Mouse (Mus musculus): ENCODE data around the gene Rrp8. TPM values are rescaled to one million over a fixed set of nuclear protein-coding genes. Genes with fewer than 3 reads are reported as not detected.

Rrp8 gene
- polyA plus RNA-seq, 1 experiment from 2014 or later: 32.6 TPM

Other genes starting within 250 kb of the Rrp8 start
- 32.8 and 33.0 TPM in 2 replicates for gene Smpd1, start 183.0 kb downstream of the Rrp8 start, polyA plus RNA-seq (2015; fragmentation: Nextera tagmentation; extraction: Ambion mirVana)
- 29.2 and 35.2 TPM in 2 replicates for gene Apbb1, start 155.7 kb downstream of the Rrp8 start, polyA plus RNA-seq (2015; fragmentation: Nextera tagmentation; extraction: Ambion mirVana)
- gene Hpx, start 137.2 kb downstream of the Rrp8 start, polyA plus RNA-seq (2015; fragmentation: Nextera tagmentation; extraction: Ambion mirVana): 3.0 and 7.5 TPM in 2 replicates
- 18.0 and 19.1 TPM in 2 replicates for gene Trim3, start 103.8 kb downstream of the Rrp8 start, polyA plus RNA-seq (2015; fragmentation: Nextera tagmentation; extraction: Ambion mirVana)
- 188 and 200 TPM in 2 replicates for gene Timm10b, start 97.3 kb downstream of the Rrp8 start, polyA plus RNA-seq (2015; fragmentation: Nextera tagmentation; extraction: Ambion mirVana)
- 69.9 and 74.7 TPM in 2 replicates for gene Arfip2, start 97.0 kb downstream of the Rrp8 start, polyA plus RNA-seq (2015; fragmentation: Nextera tagmentation; extraction: Ambion mirVana)
- 27.7 and 34.6 TPM in 2 replicates for gene Gm45799, start 96.8 kb downstream of the Rrp8 start, polyA plus RNA-seq (2015; fragmentation: Nextera tagmentation; extraction: Ambion mirVana)
- 0.59 and 1.1 TPM in 2 replicates for gene Dnhd1, start 86.6 kb downstream of the Rrp8 start, polyA plus RNA-seq (2015; fragmentation: Nextera tagmentation; extraction: Ambion mirVana)
- gene Ilk, start 793 bp downstream of the Rrp8 start, polyA plus RNA-seq (2015; fragmentation: Nextera tagmentation; extraction: Ambion mirVana): 317 and 323 TPM in 2 replicates
- gene Taf10, start 7.0 kb upstream of the Rrp8 start, polyA plus RNA-seq (2015; fragmentation: Nextera tagmentation; extraction: Ambion mirVana): 114 and 119 TPM in 2 replicates
- 152 and 191 TPM in 2 replicates for gene Tpp1, start 14.8 kb upstream of the Rrp8 start, polyA plus RNA-seq (2015; fragmentation: Nextera tagmentation; extraction: Ambion mirVana)
- 4.9 and 5.2 TPM in 2 replicates for gene Dchs1, start 50.3 kb upstream of the Rrp8 start, polyA plus RNA-seq (2015; fragmentation: Nextera tagmentation; extraction: Ambion mirVana)
- 373 and 394 TPM in 2 replicates for gene Mrpl17, start 73.7 kb upstream of the Rrp8 start, polyA plus RNA-seq (2015; fragmentation: Nextera tagmentation; extraction: Ambion mirVana)
- 0.50 and 0.55 TPM in 2 replicates for gene Gm4070, start 216.6 kb upstream of the Rrp8 start, polyA plus RNA-seq (2015; fragmentation: Nextera tagmentation; extraction: Ambion mirVana)